Comparison of ENCODE assay signal across 9 mouse cellular contexts in genomic region chr5:21658623-21659395, GRCm38 (mm10). TPM values are rescaled to one million over a fixed set of nuclear protein-coding genes. Genes with fewer than 3 reads are reported as not detected.
DNase-seq lines count a peak whose midpoint lies in the region; ATAC-seq and TF ChIP-seq lines count a peak whose summit lies in the region.
"Had no signal": no experiment of that assay in that cellular context is flagged by ENCODE, and none has a peak within 500 bp of the region (broad histone marks: within the 10 kb centered on the region; RNA-seq: fewer than 3 reads in every experiment).

No protein-coding gene starts in this region.

- H3K36me3 ChIP-seq in hindbrain, postnatal 0 days (ENCODE audit: insufficient read depth, low read length), result peaks cover 34% of the 10 kb centered on the region

- peak; percentile 91 for TF ChIP-seq CTCF in gastrocnemius, adult 2 months (IDR thresholded peaks at IDR 0.05)
- peak; percentile 88 for TF ChIP-seq CTCF in hindbrain, postnatal 0 days (IDR thresholded peaks at IDR 0.05; ENCODE audit: low read depth)

- intact Hi-C loops in gastrocnemius, adult 2 months (cut with DNase I), result loop anchor here (2.0 kb wide), 1 partner anchor 78 kb away; the partner anchor contains the start of gene Pmpcb

- peak; percentile 81 for ATAC-seq in hindbrain, postnatal 0 days
- ATAC-seq in megakaryocyte, adult 5-6 weeks (ENCODE audit: poor library complexity, severe bottlenecking), result peak; percentile 94

- H3K4me1 ChIP-seq in hindbrain, postnatal 0 days (ENCODE audit: insufficient read depth, low read length), result no peaks in the 10 kb centered on the region

- 49% methylated on average over 11 of the region's 11 CpGs for WGBS in hindbrain, postnatal 0 days

- peak overlapping the region; percentile 31; the same call in 1 of the 2 replicates for H3K27ac ChIP-seq in gastrocnemius, adult 2 months
- H3K27ac ChIP-seq in hindbrain, postnatal 0 days, result no peak overlapping the region
- H3K27ac ChIP-seq: macrophage had no signal

- no peak overlapping the region for H3K9ac ChIP-seq in hindbrain, postnatal 0 days (replicated peaks; ENCODE audit: low read length)

- no peaks in the 10 kb centered on the region for H3K27me3 ChIP-seq in hindbrain, postnatal 0 days (ENCODE audit: insufficient read depth, low read length)

- no peak overlapping the region for H3K4me2 ChIP-seq in hindbrain, postnatal 0 days (ENCODE audit: low read depth, low read length)

- no peaks in the 10 kb centered on the region for H3K9me3 ChIP-seq in hindbrain, postnatal 0 days (ENCODE audit: low read length)

- H3K4me3 ChIP-seq in gastrocnemius, adult 2 months, result no peak overlapping the region
- H3K4me3 ChIP-seq in hindbrain, postnatal 0 days (ENCODE audit: low read length), result no peak overlapping the region

- peak; percentile 91 for DNase-seq in NIH3T3 (ENCODE audit: low read depth)
- peak; percentile 72 to 88 for DNase-seq in cerebellum, postnatal 25 days
- DNase-seq in gastrocnemius, adult 2 months, result peak; percentile 86
- peak; percentile 84 for DNase-seq in hindbrain, postnatal 0 days (ENCODE audit: low spot score)
- DNase-seq in left cerebral cortex, adult 11 months (ENCODE audit: low spot score), result peak; percentile 64
- DNase-seq in right cerebral cortex, adult 2 months (ENCODE audit: low spot score in 2 of 2), result peak; percentile 78 to 86
- DNase-seq in urinary bladder, adult 2 months (ENCODE audit: low spot score), result peak; percentile 57

RNA-seq across cellular contexts. Expression of gene Armc10, which starts 13.2 kb away (rescaled TPM):
- 1 to 10 TPM; 3.5 to 4.1 TPM for total RNA-seq in gastrocnemius, adult 2 months (2021)
- total RNA-seq in hindbrain, postnatal 0 days (2014; rRNA removed), result 77.9 and 78.7 TPM in 2 replicates
- polyA plus RNA-seq in hindbrain, postnatal 0 days (2015; fragmentation: Nextera tagmentation; extraction: Ambion mirVana), result 32.8 and 34.4 TPM in 2 replicates
- total RNA-seq in megakaryocyte, adult 5-6 weeks (2015), result 27.5 and 33.1 TPM in 2 replicates
- total RNA-seq in megakaryocyte, adult 5-6 weeks (2017), result 27.0 and 30.3 TPM in 2 replicates
- polyA plus RNA-seq in urinary bladder, adult 2 months (2012; rRNA removed), result 33.7 and 34.2 TPM in 2 replicates

RNA-seq across cellular contexts. Expression of gene Fbxl13, which starts 13.4 kb away (rescaled TPM):
- total RNA-seq in gastrocnemius, adult 2 months (2021), result under 1 TPM in 1 of 2 experiments, not detected in 1; 0.13 TPM
- total RNA-seq in hindbrain, postnatal 0 days (2014; rRNA removed), result 0.16 and 0.25 TPM in 2 replicates
- 0.16 and 0.23 TPM in 2 replicates for polyA plus RNA-seq in hindbrain, postnatal 0 days (2015; fragmentation: Nextera tagmentation; extraction: Ambion mirVana)
- 0.23 TPM in 1 of 2 replicates, not detected in the other for total RNA-seq in megakaryocyte, adult 5-6 weeks (2015)
- not detected in 2 replicates for total RNA-seq in megakaryocyte, adult 5-6 weeks (2017)
- polyA plus RNA-seq in urinary bladder, adult 2 months (2012; rRNA removed), result 1.7 and 1.8 TPM in 2 replicates
- polyA plus RNA-seq: macrophage had no signal

RNA-seq across cellular contexts. Expression of gene Napepld, which starts 42.4 kb away (rescaled TPM):
- 10 to 100 TPM in 1 of 2 experiments, 1 to 10 TPM in 1; 9.2 to 11.3 TPM for total RNA-seq in gastrocnemius, adult 2 months (2021)
- total RNA-seq in hindbrain, postnatal 0 days (2014; rRNA removed), result 3.9 and 4.2 TPM in 2 replicates
- 1.4 and 1.5 TPM in 2 replicates for polyA plus RNA-seq in hindbrain, postnatal 0 days (2015; fragmentation: Nextera tagmentation; extraction: Ambion mirVana)
- 1.7 and 2.1 TPM in 2 replicates for total RNA-seq in megakaryocyte, adult 5-6 weeks (2015)
- total RNA-seq in megakaryocyte, adult 5-6 weeks (2017), result 0.62 and 1.2 TPM in 2 replicates
- polyA plus RNA-seq in urinary bladder, adult 2 months (2012; rRNA removed), result 2.1 and 2.9 TPM in 2 replicates

Comparison
In these comparisons a context has a peak if more than half of its experiments do, and no peak if none do; other contexts are left out.
1. RNA of gene Armc10, which starts 13.2 kb away (total RNA-seq): 77.9 to 78.7 TPM in hindbrain, postnatal 0 days and 27.0 to 33.1 TPM in megakaryocyte, adult 5-6 weeks; 3.5 to 4.1 TPM in gastrocnemius, adult 2 months; every median in the first group is over 4 times any median in the second.
2. Peak in every context shown above with its lines, with median percentiles within 50 percentile points of each other: DNase-seq.